Mouse (Mus musculus) liver, embryonic 12.5 days (tissue): ENCODE data around the gene Trim2. TPM values are rescaled to one million over a fixed set of nuclear protein-coding genes. Genes with fewer than 3 reads are reported as not detected.

Experiments
- ATAC-seq: fragments of 200-750 bp; cut with Nextera tagmentation; 2 replicates; pipeline ENCODE4 v1.8.0; 2017; ENCODE audit warnings: moderate number of reproducible peaks, mild to moderate bottlenecking, moderate library complexity
- H3K27ac ChIP-seq: fragments of 300-500 bp; sonication (generic); 2 replicates; pipeline ENCODE4 v1.5.1; 2016; ENCODE audit warnings: mild to moderate bottlenecking
- H3K27me3 ChIP-seq: fragments of 300-500 bp; sonication (generic); replicated peaks from 2 replicates; pipeline ENCODE4 v1.6.1; 2016; ENCODE audit warnings: mild to moderate bottlenecking, moderate library complexity
- H3K36me3 ChIP-seq: fragments of 300-500 bp; sonication (generic); 2 replicates; pipeline ENCODE4 v1.6.1; 2016; ENCODE audit warnings: mild to moderate bottlenecking, moderate library complexity
- H3K4me1 ChIP-seq: fragments of 300-500 bp; sonication (generic); 2 replicates; pipeline ENCODE4 v1.6.1; 2016
- H3K4me2 ChIP-seq: fragments of 300-500 bp; sonication (generic); 2 replicates; pipeline ENCODE4 v1.6.1; 2016; ENCODE audit warnings: mild to moderate bottlenecking, moderate library complexity
- H3K4me3 ChIP-seq: fragments of 300-500 bp; sonication (generic); 2 replicates; pipeline ENCODE4 v1.5.1; 2016; ENCODE audit warnings: mild to moderate bottlenecking, moderate library complexity
- H3K9ac ChIP-seq: fragments of 300-500 bp; sonication (generic); 2 replicates; pipeline ENCODE4 v1.6.1; 2016; ENCODE audit warnings: mild to moderate bottlenecking, moderate library complexity
- H3K9me3 ChIP-seq: fragments of 300-500 bp; sonication (generic); replicated peaks from 2 replicates; pipeline ENCODE4 v1.6.1; 2016; ENCODE audit warnings: mild to moderate bottlenecking, moderate library complexity
- WGBS: fragments of 180-500 bp; shearing (Covaris S2); methylation state at CpG from one replicate; pipeline ENCODE4 v1.1.7; 2016; ENCODE audit not compliant: insufficient replicate concordance; 5-methylcytosine and 5-hydroxymethylcytosine counted together
- polyA plus RNA-seq: library from polyadenylated mRNA; unstranded; fragments of >200 nt; fragmentation: Nextera tagmentation; extraction: Ambion mirVana; gene quantifications from 2 replicates; pipeline ENCODE4 v1.2.1, GENCODE M21; 2016

The Trim2 gene
- polyA plus RNA-seq, 1 experiment from 2014 or later, result 4.0 TPM

DNA sequence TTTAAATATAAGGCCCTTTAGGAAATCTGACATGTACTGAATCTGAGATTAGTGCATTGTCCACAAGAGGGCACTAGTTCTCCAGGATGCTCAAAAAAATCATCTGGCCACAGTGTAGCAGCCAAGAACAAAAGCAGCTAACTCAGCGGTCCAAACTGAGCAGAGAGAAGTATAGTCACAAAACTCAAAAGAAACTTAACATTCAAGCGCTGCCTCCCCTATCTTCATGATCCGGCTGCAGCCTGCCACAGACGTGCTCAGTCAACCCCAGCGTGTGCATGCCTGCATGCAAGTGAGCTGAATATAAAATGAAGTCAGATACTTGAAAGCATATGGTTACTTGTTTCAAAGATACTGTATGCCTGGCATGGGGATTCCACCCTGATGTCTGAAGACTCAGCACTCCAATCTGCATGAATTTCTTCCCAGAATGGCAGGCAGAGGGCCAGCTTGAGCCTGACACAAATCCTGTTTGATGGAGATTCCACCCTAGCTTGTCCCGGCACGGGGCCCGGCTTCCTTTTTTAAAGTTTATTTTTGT is 8.0 kb upstream of the Trim2 start:
- no peaks in the 10 kb centered on the region for H3K36me3 ChIP-seq
- peaks cover 22% of the 10 kb centered on the region for H3K4me1 ChIP-seq
- no peak overlapping the region for H3K9ac ChIP-seq
- peak overlapping the region; percentile 28 for H3K4me2 ChIP-seq
- H3K9me3 ChIP-seq, result no peaks in the 10 kb centered on the region
- 41% methylated on average over 8 of the region's 8 CpGs for WGBS
- peaks cover 11% of the 10 kb centered on the region for H3K27me3 ChIP-seq
- no peak overlapping the region for H3K4me3 ChIP-seq
- peak; percentile 54; the same call in 1 of the 2 replicates for ATAC-seq
- no peak overlapping the region for H3K27ac ChIP-seq

- whole genome bisulfite sequencing, result 70% methylated on average over 6 of the region's 6 CpGs
- H3K4me3 ChIP-seq, result no peak overlapping the region
Measured at GRCm38 (mm10) chr3:84313801-84314541, 7.3 kb upstream of the Trim2 start.

DNA sequence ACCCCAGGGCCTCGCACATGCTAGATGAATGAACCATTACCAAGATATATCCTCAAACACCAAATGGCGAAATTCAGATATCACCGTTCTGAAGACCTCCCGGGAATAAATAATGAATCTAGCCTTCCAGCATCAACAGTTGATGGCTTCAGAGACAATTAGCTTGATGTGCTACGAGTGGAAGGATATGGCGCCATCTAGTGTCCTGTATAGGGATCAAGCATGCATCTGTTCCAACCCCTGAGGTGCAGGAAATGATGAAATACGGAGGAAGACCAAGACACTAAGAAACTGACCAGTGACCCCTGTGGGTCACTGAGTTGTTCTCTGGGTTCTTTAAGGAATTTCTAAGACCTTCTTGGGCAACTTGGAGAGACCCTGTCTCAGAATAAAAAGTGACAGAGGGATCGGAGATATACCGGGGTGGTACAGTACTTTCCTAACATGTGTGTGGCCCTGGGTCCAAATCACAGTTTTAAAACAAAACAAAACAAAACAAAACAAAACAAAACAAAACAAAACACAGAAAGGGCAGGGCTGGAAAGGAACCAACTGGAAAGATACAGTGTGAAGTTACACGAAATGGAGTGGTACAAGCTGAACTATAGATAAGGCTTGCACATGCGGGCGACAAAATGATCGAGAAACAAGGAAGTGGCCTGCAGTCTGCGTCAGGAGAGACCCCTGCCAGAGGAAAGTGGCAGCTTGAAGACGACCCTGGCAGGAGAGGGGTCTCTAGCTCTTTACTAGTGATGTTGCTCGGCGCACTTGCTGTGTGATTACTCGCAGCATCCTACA is 6.5 kb upstream of the Trim2 start:
- Histone ChIP-seq H3K27me3 (peaks cover 16% of the 10 kb centered on the region), H3K27ac (no peak overlapping the region), H3K36me3 (no peaks in the 10 kb centered on the region), H3K4me1 (peaks cover 22% of the 10 kb centered on the region), H3K4me3 (no peak overlapping the region), H3K4me2 (peak overlapping the region; percentile 37), H3K9ac (no peak overlapping the region), H3K9me3 (no peaks in the 10 kb centered on the region)
- no peak for ATAC-seq
- 32% methylated on average over 18 of the region's 18 CpGs for WGBS

More at GRCm38 (mm10) chr3:84313801-84314541, 7.3 kb upstream of the Trim2 start:
- H3K9ac ChIP-seq, result no peak overlapping the region
- peaks cover 22% of the 10 kb centered on the region for H3K4me1 ChIP-seq
- peak overlapping the region; percentile 37 for H3K4me2 ChIP-seq
- no peak for ATAC-seq
- peaks cover 11% of the 10 kb centered on the region for H3K27me3 ChIP-seq
- no peak overlapping the region for H3K27ac ChIP-seq
- H3K9me3 ChIP-seq, result no peaks in the 10 kb centered on the region
- no peaks in the 10 kb centered on the region for H3K36me3 ChIP-seq

- Histone ChIP-seq H3K9ac (no peak overlapping the region), H3K9me3 (no peaks in the 10 kb centered on the region), H3K4me2 (no peak overlapping the region), H3K36me3 (no peaks in the 10 kb centered on the region), H3K4me3 (no peak overlapping the region), H3K27me3 (peaks cover 24% of the 10 kb centered on the region), H3K4me1 (peaks cover 22% of the 10 kb centered on the region), H3K27ac (no peak overlapping the region)
- 72% methylated on average over 5 of the region's 5 CpGs for WGBS
- ATAC-seq, result no peak
Measured at GRCm38 (mm10) chr3:84312326-84312725, 5.6 kb upstream of the Trim2 start.

- no peaks in the 10 kb centered on the region for H3K9me3 ChIP-seq
- no peak overlapping the region for H3K9ac ChIP-seq
- peaks cover 72% of the 10 kb centered on the region for H3K27me3 ChIP-seq
- H3K4me3 ChIP-seq, result no peak overlapping the region
- H3K4me2 ChIP-seq, result no peak overlapping the region
- no peak overlapping the region for H3K27ac ChIP-seq
- no peak for ATAC-seq
- H3K4me1 ChIP-seq, result 0 out of 2 replicates have a peak, but pooled peaks cover 11% of the 10 kb centered on the region
- 66% methylated on average over 5 of the region's 5 CpGs for WGBS
- H3K36me3 ChIP-seq, result no peaks in the 10 kb centered on the region
Measured at GRCm38 (mm10) chr3:84307516-84307915, 839 bp upstream of the Trim2 start.

GRCm38 (mm10) chr3:84305722-84306510 is 761 bp downstream of the Trim2 start:
- Histone ChIP-seq H3K4me2 (peak overlapping the region; percentile 55; the same call in 1 of the 2 replicates), H3K9me3 (no peaks in the 10 kb centered on the region), H3K27me3 (peaks cover 73% of the 10 kb centered on the region), H3K4me1 (0 out of 2 replicates have a peak, but pooled peaks cover 11% of the 10 kb centered on the region), H3K9ac (no peak overlapping the region), H3K4me3 (no peak overlapping the region), H3K36me3 (no peaks in the 10 kb centered on the region), H3K27ac (no peak overlapping the region)
- no peak for ATAC-seq
- 51% methylated on average over 15 of the region's 15 CpGs for WGBS

GRCm38 (mm10) chr3:84305010-84305692 is 1.5 kb downstream of the Trim2 start:
- WGBS, result 4% methylated on average over 28 of the region's 28 CpGs
- 0 out of 2 replicates have a peak, but pooled peaks have one; percentile 10 for ATAC-seq
- H3K9me3 ChIP-seq, result no peaks in the 10 kb centered on the region

DNA sequence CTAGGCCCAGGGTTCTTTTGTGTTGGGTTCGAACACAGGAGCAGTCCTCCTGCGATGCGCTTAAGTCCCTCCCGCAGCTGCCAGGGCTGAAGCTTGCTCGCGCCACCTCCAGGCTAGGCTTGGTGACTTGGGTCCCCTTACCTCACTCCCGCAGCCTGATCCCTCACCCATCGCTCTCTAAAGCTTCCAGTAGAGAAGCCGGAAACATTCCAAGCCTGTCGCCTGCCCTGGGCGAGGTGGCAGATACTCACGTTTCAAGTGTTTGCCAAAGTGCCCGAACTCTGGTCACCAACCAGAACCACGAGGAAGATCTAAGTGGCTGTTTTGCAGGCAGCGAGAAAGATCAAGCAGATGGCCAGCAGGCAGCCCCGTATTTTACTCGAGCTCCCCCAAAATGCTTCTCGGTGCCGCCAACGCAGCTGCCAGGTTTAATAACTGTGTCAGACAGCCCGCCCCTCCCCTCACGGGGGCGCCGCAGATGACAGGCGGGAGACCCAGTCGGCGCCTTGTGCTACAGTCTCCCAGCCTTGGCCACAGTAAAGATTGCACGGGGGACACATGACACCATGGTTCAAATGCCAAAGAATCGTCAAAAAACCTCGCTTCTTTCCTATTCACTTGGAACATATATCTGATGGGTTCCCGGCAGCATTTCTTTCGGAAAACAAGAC is 2.2 kb downstream of the Trim2 start:
- ATAC-seq, result no peak
- no peak overlapping the region for H3K9ac ChIP-seq
- WGBS, result 3% methylated on average over 32 of the region's 32 CpGs

More at GRCm38 (mm10) chr3:84305010-84305692, 1.5 kb downstream of the Trim2 start:
- Histone ChIP-seq H3K36me3 (no peaks in the 10 kb centered on the region), H3K27me3 (peaks cover 76% of the 10 kb centered on the region), H3K27ac (no peak overlapping the region), H3K9ac (no peak overlapping the region), H3K4me2 (peak overlapping the region; percentile 55), H3K4me1 (0 out of 2 replicates have a peak, but pooled peaks cover 11% of the 10 kb centered on the region), H3K4me3 (peak overlapping the region; percentile 34)

DNA sequence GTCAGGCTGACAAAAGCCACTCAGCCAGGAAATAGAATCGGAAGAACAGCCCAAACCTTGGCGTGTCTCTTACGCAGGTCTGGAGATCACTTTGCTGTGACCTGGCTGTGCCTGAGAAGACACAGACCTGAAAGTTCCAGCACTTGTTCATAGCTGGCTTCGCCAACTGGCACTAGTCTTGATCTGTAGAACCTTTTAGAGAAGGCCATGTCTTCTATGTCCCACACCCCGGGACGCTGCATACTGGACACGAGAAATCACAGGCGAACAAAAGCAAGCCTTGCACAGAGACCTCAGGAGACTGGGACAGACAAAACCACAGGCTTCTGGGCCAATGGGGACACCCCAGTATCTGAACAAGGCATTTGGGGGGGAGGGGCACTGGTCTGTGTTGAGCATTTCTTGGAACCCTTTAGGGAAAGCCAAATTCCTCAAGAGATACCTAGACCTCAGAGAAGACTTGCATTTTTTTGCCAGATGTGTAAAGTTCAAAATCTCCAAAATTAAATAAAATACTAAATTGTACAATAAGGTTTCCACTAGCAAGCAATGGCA is 3.2 kb downstream of the Trim2 start:
- 69% methylated on average over 8 of the region's 8 CpGs for WGBS
- no peak overlapping the region for H3K4me3 ChIP-seq

More for the DNA sequence above, 2.2 kb downstream of the Trim2 start:
- Histone ChIP-seq H3K4me2 (peak overlapping the region; percentile 55), H3K27ac (no peak overlapping the region), H3K27me3 (peaks cover 76% of the 10 kb centered on the region), H3K9me3 (no peaks in the 10 kb centered on the region), H3K36me3 (no peaks in the 10 kb centered on the region), H3K4me3 (peak overlapping the region; percentile 34), H3K4me1 (0 out of 2 replicates have a peak, but pooled peaks cover 11% of the 10 kb centered on the region)

DNA sequence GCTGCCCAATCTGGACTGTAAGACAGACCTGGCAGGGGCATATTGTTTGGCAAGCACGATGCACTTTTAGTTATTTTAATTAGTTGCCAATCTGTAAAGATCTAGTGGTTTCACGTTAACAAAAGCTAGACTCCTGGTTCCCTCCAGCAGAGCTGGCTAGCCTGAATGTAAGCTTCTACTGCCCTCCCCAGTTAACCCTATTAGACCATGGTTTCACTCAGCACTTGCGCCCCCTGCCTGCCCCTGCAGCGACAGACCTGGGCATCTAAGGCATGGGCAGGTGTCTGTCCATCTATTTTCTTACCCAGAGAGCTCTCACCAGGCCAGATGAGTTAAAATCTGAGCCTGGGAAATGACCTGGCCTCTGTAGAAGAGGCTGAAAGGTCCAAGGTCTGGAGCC is 4.4 kb downstream of the Trim2 start:
- no peak overlapping the region for H3K27ac ChIP-seq
- no peaks in the 10 kb centered on the region for H3K36me3 ChIP-seq
- H3K4me3 ChIP-seq, result no peak overlapping the region
- H3K4me2 ChIP-seq, result no peak overlapping the region
- no peak overlapping the region for H3K9ac ChIP-seq
- H3K27me3 ChIP-seq, result peaks cover 62% of the 10 kb centered on the region
- no peaks in the 10 kb centered on the region for H3K9me3 ChIP-seq
- ATAC-seq, result no peak
- WGBS, result 10% methylated on average over 4 of the region's 4 CpGs
- 0 out of 2 replicates have a peak, but pooled peaks cover 11% of the 10 kb centered on the region for H3K4me1 ChIP-seq

More for the DNA sequence above, 3.2 kb downstream of the Trim2 start:
- H3K27ac ChIP-seq, result no peak overlapping the region
- H3K4me2 ChIP-seq, result no peak overlapping the region
- H3K27me3 ChIP-seq, result peaks cover 74% of the 10 kb centered on the region
- no peak for ATAC-seq
- H3K36me3 ChIP-seq, result no peaks in the 10 kb centered on the region
- H3K9me3 ChIP-seq, result no peaks in the 10 kb centered on the region
- H3K4me1 ChIP-seq, result 0 out of 2 replicates have a peak, but pooled peaks cover 11% of the 10 kb centered on the region
- H3K9ac ChIP-seq, result no peak overlapping the region
